Mouse (Mus musculus) heart, adult 2 months (tissue): ENCODE data around the gene Zmynd8. TPM values are rescaled to one million over a fixed set of nuclear protein-coding genes. Genes with fewer than 3 reads are reported as not detected.

Source experiments
- DNase-seq, 2 experiments: peaks; one replicate each; pipeline ENCODE4 v3.0.0; 2021
- H3K27ac ChIP-seq: fragments of 200-600 bp; 2 replicates; pipeline ENCODE4 v1.8.1; 2022
- H3K27me3 ChIP-seq: fragments of 200-500 bp; 2 replicates; pipeline ENCODE4 v1.6.1; 2012; ENCODE audit warnings: mild to moderate bottlenecking, low read length, inconsistent platforms, mixed read lengths; ENCODE audit not compliant: control insufficient read depth, insufficient read depth
- H3K36me3 ChIP-seq: fragments of 200-500 bp; 2 replicates; pipeline ENCODE4 v1.6.1; 2012; ENCODE audit warnings: low read length, inconsistent platforms; ENCODE audit not compliant: control insufficient read depth, insufficient read depth
- H3K4me1 ChIP-seq: fragments of 200-500 bp; 2 replicates; pipeline ENCODE4 v1.6.1; 2011; ENCODE audit warnings: low read length; ENCODE audit not compliant: control insufficient read depth, insufficient read depth
- H3K4me3 ChIP-seq: fragments of 200-600 bp; 2 replicates; pipeline ENCODE4 v1.8.1; 2022
- H3K79me2 ChIP-seq: fragments of 200-500 bp; replicated peaks from 2 replicates; pipeline ENCODE4 v1.6.1; 2012; ENCODE audit warnings: mild to moderate bottlenecking, inconsistent platforms, low read length, moderate library complexity, mixed read lengths; ENCODE audit not compliant: control insufficient read depth, insufficient read depth
- H3K9ac ChIP-seq: fragments of 200-500 bp; 2 replicates; pipeline ENCODE4 v1.6.1; 2012; ENCODE audit warnings: low read depth, mild to moderate bottlenecking, control low read depth, inconsistent platforms, low read length, mixed read lengths
- CTCF ChIP-seq: fragments of 200-600 bp; IDR thresholded peaks from 2 replicates; pipeline ENCODE4 v1.8.1; 2022; ENCODE audit warnings: antibody characterized with exemption, mild to moderate bottlenecking, moderate library complexity
- EP300 ChIP-seq: fragments of 200-500 bp; IDR thresholded peaks from 2 replicates; pipeline ENCODE4 v1.6.1; 2011; ENCODE audit warnings: low read depth, low read length, control low read depth; ENCODE audit not compliant: insufficient read depth
- POLR2A ChIP-seq: fragments of 200-500 bp; IDR thresholded peaks from 2 replicates; pipeline ENCODE4 v1.6.1; 2011; ENCODE audit warnings: mild to moderate bottlenecking, low read depth, low read length, control low read depth; ENCODE audit not compliant: insufficient read depth
- WGBS: fragments of 180-500 bp; shearing (Covaris S2); methylation state at CpG from one replicate; pipeline ENCODE4 v1.1.7; 2018; 5-methylcytosine and 5-hydroxymethylcytosine counted together
- intact Hi-C: fragments of 180-260 bp; cut with DNase I; formaldehyde crosslinking; loops from one replicate; pipeline ENCODE4 v1.15.1; 2025
- polyA plus RNA-seq: library from polyadenylated mRNA; depleted of rRNA; stranded (reverse); fragments of >200 nt; gene quantifications from 2 replicates; pipeline ENCODE4 v1.2.3, GENCODE M21; 2012
- total RNA-seq, 2 experiments: library from RNA; stranded (reverse); gene quantifications; 2 replicates each; pipeline ENCODE4 v1.2.3; 2021

Zmynd8 gene
- total and polyA plus RNA-seq, 3 experiments: 20.4 to 47.2 (median 44.4) TPM

- DNase-seq: no peak
- Histone ChIP-seq H3K4me3 (no peak overlapping the region), H3K4me1 (peaks cover 7% of the 10 kb centered on the region), H3K79me2 (no peaks in the 10 kb centered on the region; the same call in 1 of the 2 replicates), H3K27ac (no peak overlapping the region), H3K36me3 (no peaks in the 10 kb centered on the region), H3K9ac (no peak overlapping the region), H3K27me3 (no peaks in the 10 kb centered on the region)
- 64% methylated on average over 15 of the region's 15 CpGs for WGBS
- intact Hi-C loops: no loop called here
- TF ChIP-seq EP300 (no peak), POLR2A (no peak), CTCF (no peak)
These were observed 78.2 kb downstream of the Zmynd8 start for GRCm38 (mm10) chr2:165820504-165821095.

- WGBS: 78% methylated on average over 3 of the region's 3 CpGs
- Histone ChIP-seq H3K36me3 (no peaks in the 10 kb centered on the region), H3K27me3 (no peaks in the 10 kb centered on the region), H3K4me3 (no peak overlapping the region), H3K79me2 (no peaks in the 10 kb centered on the region; the same call in 1 of the 2 replicates), H3K27ac (no peak overlapping the region), H3K4me1 (peaks cover 7% of the 10 kb centered on the region), H3K9ac (no peak overlapping the region)
- TF ChIP-seq CTCF: no peak
- no peak for TF ChIP-seq POLR2A
- TF ChIP-seq EP300: no peak
- DNase-seq: no peak
- intact Hi-C loops: no loop called here
These were observed 78.7 kb downstream of the Zmynd8 start for GRCm38 (mm10) chr2:165820073-165820472.

- intact Hi-C loops: loop anchor here (1.0 to 10.0 kb wide), 3 partner anchors 95 to 746 kb away; no protein-coding TSS in a partner anchor
- Histone ChIP-seq H3K27me3 (no peaks in the 10 kb centered on the region), H3K79me2 (no peaks in the 10 kb centered on the region; the same call in 1 of the 2 replicates), H3K4me1 (peaks cover 4% of the 10 kb centered on the region), H3K9ac (no peak overlapping the region), H3K27ac (no peak overlapping the region), H3K4me3 (no peak overlapping the region), H3K36me3 (no peaks in the 10 kb centered on the region)
- DNase-seq: peak; percentile 68 to 70
- TF ChIP-seq POLR2A: no peak
- peak; percentile 90; the same call in 1 of the 2 replicates for TF ChIP-seq EP300
- peak; percentile 96 for TF ChIP-seq CTCF
- 72% methylated on average over 10 of the region's 10 CpGs for WGBS
These were observed 79.5 kb downstream of the Zmynd8 start for GRCm38 (mm10) chr2:165818985-165819948.

GRCm38 (mm10) chr2:165818570-165818969, 80.2 kb downstream of the Zmynd8 start:
- Histone ChIP-seq H3K9ac (no peak overlapping the region), H3K27ac (no peak overlapping the region), H3K4me3 (no peak overlapping the region), H3K79me2 (no peaks in the 10 kb centered on the region; the same call in 1 of the 2 replicates), H3K36me3 (no peaks in the 10 kb centered on the region), H3K4me1 (peaks cover 4% of the 10 kb centered on the region), H3K27me3 (no peaks in the 10 kb centered on the region)
- intact Hi-C loops: loop anchor here (2.0 to 10.0 kb wide), 2 partner anchors 228 to 746 kb away; no protein-coding TSS in a partner anchor
- WGBS: 81% methylated on average over 6 of the region's 6 CpGs
- no peak for TF ChIP-seq POLR2A
- no peak for TF ChIP-seq CTCF
- no peak for TF ChIP-seq EP300
- peak in 1 of 2 experiments; percentile 6 for DNase-seq

- intact Hi-C loops: loop anchor here (10.0 kb wide), 1 partner anchor 747 kb away; no protein-coding TSS in a partner anchor
- H3K9ac ChIP-seq: no peak overlapping the region
- H3K36me3 ChIP-seq: no peaks in the 10 kb centered on the region
- peak in 1 of 2 experiments; percentile 31 for DNase-seq
- WGBS: 64% methylated on average over 10 of the region's 10 CpGs
- peaks cover 4% of the 10 kb centered on the region for H3K4me1 ChIP-seq
- TF ChIP-seq CTCF (no peak), POLR2A (no peak), EP300 (no peak)
- H3K27ac ChIP-seq: peak overlapping the region; percentile 40; the same call in 1 of the 2 replicates
- no peak overlapping the region for H3K4me3 ChIP-seq
- H3K27me3 ChIP-seq: no peaks in the 10 kb centered on the region
- H3K79me2 ChIP-seq: no peaks in the 10 kb centered on the region; the same call in 1 of the 2 replicates
These were observed 81.4 kb downstream of the Zmynd8 start for GRCm38 (mm10) chr2:165817437-165817836.
